Mouse (Mus musculus) urinary bladder, postnatal 14 days (tissue): ENCODE results near the gene Etv4.
A peak's percentile ranks its signal among the peaks of the same experiment; 100 is the strongest.

Source experiments
- DNase-seq: peaks from one replicate; pipeline ENCODE4 v3.0.0; 2021; ENCODE audit warnings: low spot score

The Etv4 gene

DNA sequence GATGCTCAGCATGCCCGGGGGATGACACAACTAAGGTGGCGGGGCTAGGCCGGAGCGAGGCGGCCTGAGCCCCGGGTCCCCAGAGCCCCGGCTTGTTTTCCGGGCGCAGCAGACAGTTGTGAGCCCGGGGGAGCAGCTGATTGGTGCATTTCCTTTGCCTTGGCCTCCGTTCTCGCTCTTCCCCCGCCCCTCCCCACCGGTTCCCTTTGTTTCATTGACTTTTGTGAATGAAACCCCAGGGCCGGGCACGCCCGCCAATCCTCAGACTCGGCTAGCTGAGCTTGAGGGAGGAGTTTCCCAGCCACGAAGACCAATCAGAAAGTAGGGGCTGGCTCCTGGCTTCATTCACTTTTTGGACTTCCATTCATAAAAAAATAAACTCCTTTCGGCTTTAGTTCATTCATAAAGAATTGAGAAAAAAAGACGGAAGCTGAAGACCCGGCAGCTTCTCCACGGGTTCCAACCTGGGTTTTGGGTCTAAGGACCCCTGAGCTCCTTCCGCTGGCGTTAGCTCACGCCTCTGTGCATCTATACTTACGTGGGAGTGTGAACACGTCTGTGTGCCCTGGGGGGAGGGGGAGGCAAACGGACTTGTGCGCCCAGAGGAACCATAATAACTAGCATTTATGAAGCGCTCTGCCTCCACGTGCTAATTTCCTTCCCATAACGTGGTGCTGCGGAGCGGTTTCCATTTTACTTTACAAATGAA is at the start of gene Etv4:
TSS of gene Etv4 (minus strand) at position 229 of the 709 bp plus-strand sequence.
- DNase-seq: peak; percentile 84

DNA sequence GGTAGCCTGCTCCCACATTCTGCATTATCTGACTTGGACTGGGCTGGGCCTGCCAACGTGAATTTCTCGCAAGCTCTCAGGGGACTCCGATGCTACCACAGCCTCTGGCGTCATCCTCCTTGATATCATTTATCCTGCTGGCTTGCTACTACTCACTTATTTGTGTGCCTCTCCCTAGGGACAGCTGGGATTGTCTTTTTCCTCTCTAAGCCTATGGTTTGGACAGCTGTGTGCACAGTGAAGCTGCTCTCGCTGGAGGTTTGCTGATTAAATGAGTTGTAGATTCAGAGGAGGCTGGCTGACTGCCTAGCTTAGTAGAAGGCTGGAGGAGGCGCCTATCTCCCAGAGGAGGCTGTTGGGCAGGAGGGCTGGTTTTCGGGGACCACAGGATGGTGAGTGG is 46.8 kb upstream of the Etv4 start:
- no peak for DNase-seq

DNA sequence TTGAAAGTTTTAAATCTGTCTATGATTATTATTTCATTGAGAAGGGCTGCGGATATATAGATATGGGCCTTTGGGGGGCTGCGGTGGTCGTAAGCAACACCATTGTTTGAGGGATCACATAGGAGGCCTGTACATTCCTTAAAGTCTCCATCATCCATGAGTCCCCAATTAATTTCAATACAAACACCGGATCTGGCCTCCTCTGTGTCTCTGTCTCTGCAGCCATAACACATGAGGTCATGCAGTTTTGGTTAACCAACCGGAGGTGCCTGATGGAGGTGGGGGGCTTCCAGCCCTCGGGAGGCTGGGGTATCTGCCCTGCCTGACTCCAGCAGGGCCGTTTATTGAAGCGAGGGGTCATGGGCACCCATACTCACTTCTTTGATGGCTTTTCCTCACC is 45.4 kb upstream of the Etv4 start:
- DNase-seq: no peak

DNA sequence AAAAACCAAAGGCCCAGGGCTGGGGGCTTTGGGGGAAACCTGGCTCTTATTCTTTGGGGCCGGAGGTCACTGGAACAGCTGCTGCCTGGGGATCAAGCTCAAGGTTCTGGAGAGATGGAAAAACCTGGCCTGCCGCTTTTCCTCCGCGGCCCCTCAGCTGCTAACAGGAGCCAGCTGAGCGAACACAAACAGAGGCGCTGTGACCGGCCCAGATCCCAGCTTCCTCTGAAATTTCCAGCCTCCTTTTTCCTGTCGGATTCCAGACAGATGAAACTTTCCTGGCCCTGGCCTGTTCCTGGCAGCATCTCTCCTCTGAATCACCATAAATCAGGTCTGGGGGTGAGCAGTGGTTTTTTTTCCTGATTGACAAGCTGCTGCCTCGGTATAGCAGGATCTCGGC is 44.9 kb upstream of the Etv4 start:
- peak; percentile 38 for DNase-seq

DNA sequence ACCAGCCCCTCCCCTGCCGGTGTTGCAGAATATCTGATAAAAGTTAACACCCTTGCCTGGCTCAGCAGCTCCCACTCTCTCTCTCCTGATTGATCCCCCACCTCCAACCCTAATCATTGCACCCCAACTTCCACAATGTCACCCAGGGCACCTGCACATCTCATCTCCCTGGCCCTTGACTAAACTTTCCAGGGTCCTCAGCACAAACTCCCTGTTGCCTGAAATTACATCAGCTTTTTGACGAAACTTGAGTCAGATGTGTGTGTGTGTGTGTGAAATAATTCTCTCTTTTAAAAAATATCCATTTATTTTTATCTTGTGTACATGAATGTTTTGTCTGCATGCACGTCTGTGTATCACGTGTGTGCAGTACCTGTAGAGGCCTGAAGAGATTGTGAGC is 43.5 kb upstream of the Etv4 start:
- no peak for DNase-seq

DNA sequence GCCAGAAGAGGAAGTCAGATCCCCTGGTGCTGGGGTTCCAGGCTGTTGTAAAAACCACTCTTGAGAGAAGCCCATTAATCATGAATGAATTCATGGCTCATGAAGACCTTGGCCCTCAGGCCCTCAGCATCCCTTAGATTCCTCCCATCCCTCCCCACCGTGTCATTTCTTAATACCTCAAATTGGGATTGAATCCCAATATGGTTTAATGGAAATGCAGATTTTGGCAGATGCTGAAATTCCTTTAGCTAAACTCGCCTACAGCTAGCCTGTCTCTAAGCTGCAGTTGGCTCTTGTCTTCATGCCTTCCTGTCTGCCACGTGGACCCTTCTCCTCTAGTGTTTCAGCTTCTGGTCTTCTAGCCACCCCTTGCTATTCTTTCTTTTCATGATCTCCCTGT is 38.0 kb upstream of the Etv4 start:
- no peak for DNase-seq

DNA sequence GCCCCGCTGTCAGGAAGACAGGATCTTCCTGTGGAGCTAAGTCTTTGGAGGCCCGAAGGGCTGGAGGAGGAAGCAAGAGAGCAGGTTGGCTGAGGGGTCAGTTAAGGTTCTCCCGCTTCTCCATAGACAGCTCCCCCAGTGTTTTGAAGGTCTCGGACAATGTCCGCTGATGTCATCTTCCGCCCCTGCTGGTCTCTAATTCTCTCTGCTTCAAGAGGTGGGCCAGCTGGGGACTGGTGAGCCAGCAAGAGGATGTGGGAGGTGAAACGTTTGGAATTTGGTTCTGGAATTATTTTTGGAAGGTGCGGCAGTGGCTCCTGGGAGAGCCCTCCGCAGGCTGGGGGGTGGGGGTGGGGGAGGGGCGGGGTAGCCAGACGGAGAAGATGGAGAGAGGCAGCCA is 35.7 kb upstream of the Etv4 start:
- no peak for DNase-seq

DNA sequence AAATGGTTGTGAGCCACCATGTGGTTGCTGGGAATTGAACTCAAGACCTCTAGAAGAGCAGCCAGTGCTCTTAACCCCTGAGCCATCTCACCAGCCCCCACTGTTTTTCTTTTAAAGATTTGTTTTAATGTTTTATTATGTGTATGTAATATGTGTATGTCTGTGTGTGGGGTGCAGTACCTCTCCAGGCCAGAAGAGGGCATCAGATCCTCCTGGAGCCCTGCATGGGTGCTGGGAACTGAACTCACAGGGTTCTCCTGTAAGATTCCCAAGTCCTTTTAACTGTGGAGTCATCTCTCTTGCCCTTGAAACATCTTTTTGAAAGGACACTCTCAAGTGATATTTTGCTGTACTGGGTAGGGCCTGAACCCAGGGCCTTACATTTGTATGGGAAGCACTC is 34.7 kb upstream of the Etv4 start:
- no peak for DNase-seq

DNA sequence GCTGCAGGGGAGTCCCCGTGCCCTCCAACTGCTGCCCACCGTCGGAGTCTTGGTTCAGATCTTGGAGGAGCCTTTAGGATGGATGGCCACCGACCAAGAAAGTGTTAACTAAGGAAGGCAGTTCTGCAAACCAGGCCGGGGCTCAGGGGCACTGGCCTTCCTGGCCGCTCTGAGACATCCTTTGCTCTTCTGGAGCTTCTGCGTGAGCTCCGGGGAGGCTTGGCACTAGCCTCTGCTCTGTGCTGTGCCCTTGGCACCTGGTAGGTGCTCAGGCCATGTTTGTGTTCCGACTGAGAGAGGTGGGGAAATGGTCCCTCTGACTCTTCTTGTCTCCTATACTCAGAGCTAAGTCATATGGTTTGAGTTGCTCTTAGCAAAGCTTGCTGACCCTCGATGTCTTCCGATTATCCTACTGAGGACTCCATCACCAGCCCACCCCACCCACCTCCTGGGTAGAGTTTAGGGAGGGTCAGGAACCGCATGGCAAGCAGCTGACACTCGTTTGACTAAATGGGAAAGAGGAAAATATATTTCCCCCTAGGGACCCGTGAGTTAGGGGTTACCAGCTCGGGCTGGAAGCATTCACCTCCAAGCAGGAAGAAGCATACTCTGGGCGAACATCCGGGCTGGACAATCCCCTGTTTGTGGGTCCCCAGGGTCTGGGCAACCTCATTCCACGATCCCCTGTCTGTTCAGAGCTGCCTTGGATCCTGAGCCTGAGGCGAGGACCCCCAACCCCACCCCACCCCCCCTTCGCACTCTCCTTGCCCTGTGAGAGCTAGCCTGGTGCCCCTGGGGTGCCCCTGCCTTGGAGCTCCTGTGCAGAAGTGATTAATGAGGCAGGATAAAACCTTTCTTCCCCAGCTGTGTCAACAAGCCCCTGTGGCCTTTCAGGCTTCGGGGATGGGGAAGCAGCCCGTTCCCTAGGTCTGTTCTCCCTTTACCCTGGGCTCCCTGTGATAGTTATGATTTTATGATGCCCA is 30.2 kb upstream of the Etv4 start:
- DNase-seq: no peak

DNA sequence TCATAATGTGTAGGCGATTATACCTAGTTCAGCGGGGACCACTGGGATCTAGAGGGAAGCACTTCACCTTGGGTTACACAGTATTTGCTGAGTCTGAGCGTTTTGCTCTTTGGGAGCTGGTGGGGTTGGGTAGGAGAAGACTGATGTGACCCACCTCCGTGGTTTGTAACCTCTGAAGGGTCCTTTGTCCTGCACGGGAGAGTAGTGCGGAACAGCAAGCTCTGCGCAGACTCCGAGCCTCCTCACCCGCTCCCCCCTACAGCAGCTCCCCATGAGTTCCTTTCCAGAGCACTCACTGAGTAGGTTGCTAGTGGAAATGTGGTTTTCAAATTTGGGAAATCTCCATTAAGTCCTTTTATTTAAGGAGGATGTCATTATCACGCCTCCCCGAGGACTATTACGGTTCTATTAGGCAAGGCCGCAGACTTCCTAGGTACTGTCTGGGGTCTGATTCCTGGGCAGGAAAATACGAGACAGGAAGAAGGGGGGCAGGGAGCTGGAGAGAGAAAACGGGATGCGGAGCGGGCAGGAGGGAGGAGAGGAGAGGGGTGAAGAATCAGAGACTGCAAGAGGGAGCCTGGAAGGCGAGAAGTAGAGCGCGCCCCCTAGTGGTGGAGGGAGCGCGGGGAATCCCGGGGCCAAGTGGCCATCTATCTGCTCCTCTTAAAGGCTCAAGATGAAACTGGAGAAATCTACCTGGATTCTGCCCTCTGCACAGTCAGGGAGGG is 29.4 kb upstream of the Etv4 start:
- DNase-seq: peak; percentile 83

DNA sequence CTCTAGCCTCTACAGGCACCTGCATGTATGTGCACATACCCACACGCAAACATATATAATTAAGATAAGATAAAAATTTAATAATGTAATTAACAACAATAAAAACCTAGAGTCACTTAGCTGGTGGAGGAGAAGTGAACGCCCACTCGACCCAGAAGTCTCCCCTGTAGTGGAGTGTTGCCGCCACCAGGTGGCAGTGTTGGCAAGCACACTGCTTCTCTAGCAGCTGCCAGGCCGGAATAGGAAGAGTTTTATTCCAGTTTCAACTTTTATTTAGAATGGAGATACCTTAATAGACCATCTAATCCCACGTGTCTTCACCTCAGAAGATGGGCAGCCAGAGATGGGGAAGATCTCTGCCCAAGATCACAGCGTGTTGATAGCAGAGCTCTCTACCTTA is 28.1 kb upstream of the Etv4 start:
- peak; percentile 82 for DNase-seq

DNA sequence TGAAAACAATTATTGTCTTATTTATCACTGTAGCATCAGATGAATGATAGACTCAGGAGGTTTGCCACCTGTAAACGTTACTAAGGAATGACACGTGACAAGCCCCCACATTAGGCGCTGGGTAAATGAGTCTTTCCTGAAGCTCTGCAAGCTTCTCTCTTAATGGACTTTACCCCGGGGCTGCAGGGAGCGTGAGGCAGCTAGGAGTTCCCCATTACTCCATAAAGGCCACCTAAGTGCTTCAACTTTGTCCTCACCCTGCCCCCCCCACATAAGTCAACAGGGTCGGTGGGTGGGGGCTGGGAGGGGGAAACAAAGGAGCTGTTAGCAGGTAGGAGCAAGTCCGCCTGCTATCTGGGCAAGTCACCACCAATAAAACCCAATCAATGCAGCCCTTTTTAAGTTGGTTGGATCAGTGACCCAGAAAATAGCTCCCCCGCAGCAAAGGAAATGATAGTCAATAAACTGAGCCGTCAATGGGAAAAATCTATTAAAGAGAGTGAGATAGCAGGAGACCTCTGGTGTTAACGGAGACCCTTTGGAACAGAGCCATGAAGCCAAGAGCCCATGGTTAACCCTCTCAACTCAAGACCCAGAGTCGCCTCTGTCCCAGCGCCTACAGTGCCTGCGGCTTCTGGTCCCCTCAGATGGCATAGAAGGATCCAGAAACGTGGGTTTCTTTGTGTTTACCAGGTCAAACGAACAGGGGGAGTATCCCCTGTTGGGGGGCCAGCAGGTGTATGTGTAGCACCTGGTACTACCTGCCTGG is 24.1 kb upstream of the Etv4 start:
- DNase-seq: no peak

DNA sequence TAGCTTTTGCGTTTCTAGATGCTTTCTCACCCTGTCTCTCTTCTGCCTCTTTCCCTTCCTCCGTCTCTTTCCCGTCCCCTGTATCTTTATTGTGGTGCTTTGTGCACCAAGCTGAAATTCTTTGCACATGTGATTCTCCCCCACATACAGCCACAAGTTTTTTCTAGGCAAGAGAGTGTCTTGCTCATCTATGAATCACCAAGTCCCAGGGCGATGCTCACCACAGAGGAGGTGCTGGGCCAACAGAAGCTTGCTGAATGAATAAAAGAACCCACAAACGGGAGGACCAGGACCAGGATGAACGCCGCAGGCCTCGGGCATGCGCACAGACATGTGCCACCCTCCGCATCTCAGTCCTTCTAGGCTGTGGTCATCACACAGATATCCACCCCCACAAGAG is 22.1 kb upstream of the Etv4 start:
- no peak for DNase-seq

DNA sequence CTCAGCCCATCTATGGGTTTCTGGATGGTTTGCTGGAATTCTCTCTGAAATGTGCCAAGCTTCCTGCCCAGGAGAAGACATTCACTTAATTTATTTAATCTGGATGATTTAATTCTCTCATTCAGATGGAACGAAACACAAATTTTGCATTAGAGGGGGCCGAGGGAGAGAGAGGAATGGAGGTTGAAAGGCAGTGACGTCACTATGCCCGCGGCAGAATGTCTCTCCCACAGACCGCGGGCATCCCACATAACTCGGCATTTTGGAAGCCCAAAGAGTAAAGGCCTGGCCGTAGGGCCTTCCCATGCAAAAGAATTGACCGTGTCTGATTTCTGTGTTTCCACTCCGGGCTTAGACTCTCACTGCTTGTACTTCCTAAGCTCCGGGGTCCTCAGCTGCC is 21.6 kb upstream of the Etv4 start:
- DNase-seq: no peak

DNA sequence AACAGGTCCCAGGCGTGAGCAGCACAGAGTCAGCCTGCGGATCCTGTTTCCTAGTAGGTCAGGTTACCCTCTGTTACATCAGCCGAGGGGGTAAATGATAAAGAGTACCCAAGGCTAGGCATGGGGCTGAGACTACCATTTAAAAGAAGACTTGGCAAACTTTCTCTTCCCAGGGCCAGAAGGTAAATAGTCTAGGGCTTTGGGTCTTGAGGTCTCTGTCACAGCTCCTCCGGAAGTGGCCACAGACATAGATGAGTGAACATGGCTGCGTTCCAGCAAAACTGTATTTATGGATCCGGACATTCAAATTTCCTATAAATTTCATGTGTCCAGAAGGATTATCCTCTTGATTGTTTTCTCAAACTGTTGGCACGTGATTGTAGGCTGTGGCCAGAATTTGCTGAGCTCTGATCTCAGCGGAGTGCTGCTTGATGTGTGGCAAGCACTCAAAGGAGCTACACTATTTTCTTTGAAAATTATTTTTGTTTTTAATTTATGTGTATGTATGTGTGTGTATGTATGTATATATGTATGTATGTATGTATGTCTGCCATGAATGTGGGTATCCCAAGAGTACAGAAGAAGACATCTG is 20.0 kb upstream of the Etv4 start:
- no peak for DNase-seq

DNA sequence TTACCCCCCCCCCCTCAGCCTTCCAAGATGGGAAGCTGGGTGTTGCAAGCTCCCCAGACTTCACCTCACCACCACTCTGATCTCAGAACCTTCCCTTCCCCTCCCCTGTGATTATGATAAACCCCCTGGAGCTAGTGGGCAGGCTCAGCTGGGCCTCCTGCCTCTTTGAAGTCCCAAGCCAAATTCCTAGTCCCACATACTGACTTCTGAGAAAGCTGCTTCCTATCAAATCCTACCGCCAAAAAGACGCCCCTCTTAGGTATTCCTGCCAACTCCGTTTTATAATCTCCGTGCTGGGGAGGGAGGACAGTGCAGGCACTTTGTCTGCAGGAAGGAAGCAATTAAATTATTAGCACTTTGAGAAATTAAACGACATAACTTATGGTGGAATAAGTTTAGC is 16.2 kb upstream of the Etv4 start:
- no peak for DNase-seq

DNA sequence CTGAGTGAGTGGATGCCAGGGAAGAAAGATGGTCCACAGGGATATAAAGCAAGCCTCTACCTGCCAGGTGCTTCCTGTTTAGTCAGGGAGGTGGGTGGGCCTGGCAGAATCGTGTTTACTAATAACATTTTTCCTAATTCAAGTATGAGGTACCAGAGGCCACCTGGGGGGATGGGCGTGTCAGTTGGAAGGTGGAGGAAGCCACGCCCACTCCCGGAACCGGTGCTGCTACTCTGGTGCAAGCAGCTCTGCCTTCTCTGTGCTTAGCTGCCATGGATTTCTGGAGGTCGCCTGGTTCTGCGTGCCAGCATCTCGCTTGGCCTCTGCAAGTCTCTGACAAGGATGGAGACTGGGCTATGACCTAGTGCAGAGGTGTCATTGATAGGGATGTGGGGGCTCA is 12.9 kb upstream of the Etv4 start:
- peak; percentile 84 for DNase-seq

DNA sequence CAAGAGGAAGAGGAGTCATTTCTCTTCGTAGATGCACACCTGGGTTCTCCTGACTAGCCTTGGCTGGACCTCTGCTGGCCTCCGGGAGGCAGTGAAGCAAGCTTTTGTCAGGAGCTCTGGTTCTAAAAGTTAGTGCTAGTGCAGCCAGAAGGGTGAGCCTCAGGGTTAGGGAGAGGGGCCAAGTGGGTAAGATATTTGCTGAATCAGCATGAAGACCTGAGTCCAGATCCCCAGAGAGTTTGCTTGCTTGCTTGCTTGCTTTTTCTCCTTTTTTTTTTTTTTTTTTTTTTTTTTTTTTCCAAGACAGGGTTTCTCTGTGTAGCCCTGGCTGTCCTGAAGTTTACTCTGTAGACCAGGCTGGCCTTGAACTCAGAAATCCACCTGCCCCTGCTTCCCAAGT is 12.2 kb upstream of the Etv4 start:
- no peak for DNase-seq

DNA sequence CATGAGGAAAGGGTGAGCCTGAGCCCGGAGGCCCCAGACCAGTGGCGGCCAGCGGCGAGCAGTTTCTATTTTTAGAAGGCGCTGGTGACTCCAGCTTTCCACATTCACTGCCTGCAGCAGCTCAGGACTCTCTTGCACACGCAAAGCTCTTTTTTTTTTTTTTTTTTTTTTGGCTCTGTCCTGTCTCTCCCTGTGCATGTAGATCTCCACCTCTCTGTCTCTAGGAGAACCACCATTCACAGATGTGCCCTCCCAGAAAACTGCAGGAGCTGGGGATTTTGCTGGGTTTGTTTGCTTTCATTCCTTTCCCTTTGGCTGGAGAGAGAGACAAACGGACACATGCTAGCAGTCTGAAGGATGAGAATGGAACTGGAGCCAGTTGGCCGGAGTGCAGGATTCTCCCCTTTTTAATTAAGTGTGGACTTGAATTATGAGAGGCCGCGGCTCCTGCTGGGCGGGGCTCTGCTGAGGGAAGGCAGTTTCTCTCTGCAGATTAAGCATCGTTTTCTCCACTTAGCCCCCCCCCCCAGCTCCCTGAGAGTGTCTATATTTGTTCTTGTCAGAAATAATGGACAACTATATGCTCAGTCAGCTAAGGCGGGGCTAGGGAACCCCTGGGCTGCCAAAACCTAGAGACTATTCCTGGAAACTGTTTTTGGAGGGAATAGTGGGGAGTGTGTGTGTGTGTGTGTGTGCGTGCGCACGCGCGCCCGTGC is 5.8 kb upstream of the Etv4 start:
- peak; percentile 29 for DNase-seq

DNA sequence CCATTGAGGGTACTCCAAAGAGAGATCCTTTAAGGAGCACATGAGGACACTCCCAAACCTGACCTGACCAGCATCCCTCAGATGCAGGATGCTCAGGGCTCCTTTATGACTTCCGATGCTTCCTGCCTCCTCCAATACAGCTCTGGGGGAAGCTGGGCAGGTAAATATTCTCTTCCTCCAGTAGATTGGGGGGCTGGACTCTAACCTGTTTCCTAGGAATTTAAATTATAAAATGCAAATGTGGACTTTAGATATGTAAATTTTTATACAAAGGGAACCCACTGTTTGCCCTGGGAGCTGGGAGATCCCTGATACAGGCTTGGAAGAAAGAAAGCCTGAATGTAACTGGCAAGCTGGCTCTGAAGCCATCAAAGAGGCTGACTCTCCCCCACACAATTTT is 2.3 kb upstream of the Etv4 start:
- DNase-seq: no peak

DNA sequence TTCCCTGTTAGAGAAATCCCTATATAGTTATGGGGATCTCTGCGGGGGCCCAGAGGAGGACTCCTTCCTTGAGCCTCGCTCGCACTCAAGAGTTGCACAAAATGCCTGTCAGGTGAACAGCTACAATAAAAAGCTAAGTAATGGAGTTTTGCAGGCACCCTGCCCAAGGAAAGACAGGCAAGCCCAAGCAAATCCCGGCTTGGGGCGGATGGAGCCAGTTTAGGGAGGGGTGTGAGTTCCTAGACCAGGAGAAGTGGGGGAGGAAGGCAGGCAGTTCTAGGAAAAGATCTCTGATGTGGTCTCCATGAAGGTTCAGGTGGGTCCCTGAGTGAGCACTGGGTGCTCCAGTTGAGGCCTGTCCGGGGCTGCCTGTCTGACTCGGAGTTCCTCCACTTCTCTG is 1.5 kb upstream of the Etv4 start:
- peak; percentile 24 for DNase-seq
